Mouse (Mus musculus) cerebellum, postnatal 4 days (tissue): ENCODE measurements around the gene Reps1.

Source experiments
- DNase-seq, 2 experiments: peaks; one replicate each; pipeline ENCODE4 v3.0.0; 2022; ENCODE audit warnings: low spot score in 2 of 2, mixed read lengths in 1 of 2

Reps1 gene

GRCm38 (mm10) chr10:18055696-18056390 lies at the start of gene Reps1:
TSS of gene Reps1 (plus strand) at chr10:18055861.
- DNase-seq, result peak in 1 of 2 experiments; percentile 44

DNA sequence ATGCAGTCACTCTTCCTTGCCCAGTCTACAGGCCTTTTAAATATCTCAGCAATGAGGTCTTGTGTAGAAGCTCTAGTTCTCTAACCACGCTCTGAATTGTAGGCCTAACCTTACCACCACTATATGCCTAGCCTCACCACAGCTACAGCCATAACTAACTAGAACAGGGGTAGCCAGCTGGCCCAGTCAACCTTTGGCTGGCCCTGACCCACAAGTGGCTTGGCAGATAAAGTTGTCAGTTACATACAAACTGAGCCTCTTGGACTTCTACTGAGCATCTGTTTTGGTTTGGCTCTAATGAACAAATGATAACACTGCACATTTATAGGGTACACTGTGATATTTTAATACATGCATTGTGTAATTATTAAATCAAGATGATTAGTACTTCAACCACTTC lies 48.9 kb upstream of the Reps1 start:
- no peak for DNase-seq

DNA sequence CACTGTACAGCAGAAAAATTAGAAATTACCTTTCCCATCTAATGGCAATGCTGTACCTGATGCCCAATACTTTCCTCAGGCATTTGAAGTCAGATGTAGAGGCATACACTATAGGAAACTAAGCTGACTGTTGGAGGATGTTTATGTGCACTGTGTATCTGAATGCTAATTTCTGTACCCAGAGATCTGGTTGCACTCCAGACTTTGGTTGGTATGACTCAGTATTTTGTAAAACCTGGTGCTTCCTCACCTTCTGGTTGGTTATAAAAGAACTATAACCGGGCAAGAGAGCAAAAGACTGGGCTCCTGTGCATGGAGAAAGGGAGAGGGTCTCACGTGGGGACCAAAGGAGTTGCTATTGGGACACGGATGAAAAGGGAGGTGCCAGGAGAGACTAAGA lies 48.4 kb upstream of the Reps1 start:
- no peak for DNase-seq

GRCm38 (mm10) chr10:18008118-18008517 lies 47.5 kb upstream of the Reps1 start:
- no peak for DNase-seq

DNA sequence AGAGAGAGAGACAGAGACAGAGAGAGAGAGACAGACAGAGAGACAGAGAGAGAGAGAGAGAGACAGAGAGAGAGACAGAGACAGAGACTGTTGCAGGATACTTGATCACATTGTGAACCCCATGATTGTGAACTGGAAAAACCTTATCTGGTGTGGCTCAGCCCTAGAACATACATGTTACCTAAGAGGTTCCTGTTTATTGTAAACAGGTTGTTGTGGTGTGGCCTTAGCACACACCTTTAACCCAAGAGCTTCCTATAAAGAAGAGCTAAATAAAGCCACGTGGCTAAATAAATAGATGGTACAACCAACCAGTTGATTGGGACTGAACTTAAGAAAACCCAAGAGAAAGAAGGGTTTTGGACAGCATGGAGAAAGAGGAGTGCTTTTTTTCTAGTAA lies 45.9 kb upstream of the Reps1 start:
- no peak for DNase-seq

DNA sequence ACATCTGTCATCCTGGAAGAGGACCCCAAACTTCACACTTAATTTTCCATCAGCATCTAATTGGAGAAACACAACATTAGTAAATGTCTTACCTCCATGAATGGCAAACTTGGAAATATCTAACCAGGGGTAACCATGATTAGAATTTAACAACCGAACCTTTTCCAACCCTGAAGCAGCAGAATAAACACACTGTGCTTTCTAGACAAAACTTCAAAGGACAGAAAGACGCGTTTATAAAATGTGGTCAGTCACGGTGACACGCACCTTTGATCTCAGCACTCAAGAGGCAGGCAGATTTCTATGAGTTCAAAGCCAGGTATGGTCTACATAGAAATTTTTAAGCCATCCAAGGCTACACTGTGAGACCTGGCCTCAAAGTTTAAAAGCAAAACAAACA lies 43.9 kb upstream of the Reps1 start:
- no peak for DNase-seq

GRCm38 (mm10) chr10:18020443-18020842 lies 35.2 kb upstream of the Reps1 start:
- DNase-seq, result no peak

- no peak for DNase-seq
Observed at GRCm38 (mm10) chr10:18020846-18021245, 34.8 kb upstream of the Reps1 start.

DNA sequence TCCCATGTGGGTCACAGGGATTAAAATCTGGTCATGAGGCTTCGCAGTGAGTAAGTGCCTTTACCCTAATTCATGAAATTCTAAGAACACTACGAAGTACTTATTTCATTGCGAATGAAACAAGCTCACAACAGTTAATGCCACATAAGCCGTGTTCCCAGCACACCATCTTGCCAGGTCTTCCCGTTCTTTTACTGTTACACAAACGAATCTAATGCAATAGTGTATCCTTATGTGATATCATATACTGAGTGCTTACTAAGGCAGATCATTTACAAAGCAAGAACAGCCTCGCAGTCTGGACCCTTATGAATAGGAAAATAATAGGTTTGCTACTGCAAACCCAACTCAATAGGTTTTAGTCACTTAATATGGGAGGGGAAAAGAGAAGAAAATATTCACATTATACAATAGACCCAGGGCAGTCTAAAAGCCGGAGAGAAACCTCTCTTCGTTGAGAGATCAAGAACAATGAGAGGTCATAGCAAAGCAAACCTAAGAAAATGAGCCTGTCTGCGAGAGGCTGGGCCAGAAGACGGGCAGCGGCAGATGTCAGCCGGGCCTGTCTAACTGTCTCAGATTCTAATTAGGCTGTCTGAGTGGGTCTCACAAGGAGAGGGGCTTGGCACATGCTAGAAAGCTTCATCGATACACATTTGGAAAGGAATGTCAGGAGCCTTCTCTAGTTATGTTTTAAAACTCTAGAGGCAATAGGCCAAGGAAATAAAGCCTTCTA lies 33.9 kb upstream of the Reps1 start:
- DNase-seq, result no peak

DNA sequence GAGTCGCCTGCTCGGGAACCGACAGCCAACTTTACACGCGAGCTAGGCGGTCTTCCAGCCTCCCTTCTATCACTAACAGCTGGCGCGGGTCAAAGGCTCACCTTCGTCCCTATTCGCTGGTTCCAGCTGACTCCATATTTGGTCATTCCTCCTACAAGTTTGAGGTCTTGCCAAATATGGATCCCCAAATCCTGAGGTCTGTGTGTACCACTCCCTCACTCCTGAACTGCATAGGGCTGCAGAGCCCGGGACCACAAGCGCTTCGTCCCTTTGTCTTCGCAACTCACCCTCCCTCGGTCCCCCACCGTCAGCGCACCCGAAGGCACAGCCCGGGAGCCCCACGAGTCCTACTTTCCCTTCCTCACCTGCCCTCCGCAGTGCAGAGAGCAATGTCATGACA lies 33.3 kb upstream of the Reps1 start:
- DNase-seq, result peak; percentile 22 to 49

DNA sequence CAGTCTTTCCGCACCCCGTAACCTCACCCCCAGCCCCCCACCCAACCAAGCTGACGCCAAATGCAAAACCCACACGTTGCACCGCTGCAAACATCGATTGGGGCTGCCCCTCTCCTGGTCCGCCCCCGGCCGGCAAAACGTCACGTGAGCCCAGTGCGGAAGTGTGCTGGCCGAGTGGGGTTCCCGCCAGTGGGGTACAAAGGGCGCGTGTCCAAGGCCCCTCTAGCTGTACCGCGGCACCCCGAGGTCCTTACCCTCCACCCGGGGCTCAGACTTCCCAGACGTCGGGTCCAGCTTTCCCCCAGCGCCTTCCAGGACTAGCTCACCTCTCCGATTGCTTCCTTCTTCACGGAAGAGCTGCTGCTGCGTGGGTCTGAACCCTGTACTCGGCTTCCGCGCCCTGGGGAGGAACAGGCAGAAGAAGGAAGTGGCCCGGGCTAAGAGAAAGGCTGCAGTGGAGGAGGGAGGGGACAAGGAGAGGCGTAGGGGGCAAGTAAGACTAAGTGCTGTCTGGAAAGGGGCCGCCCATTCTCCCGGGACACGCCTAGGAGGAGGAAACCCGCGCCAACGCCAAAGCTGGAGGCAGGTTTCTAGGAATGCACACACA lies 32.8 kb upstream of the Reps1 start, which contains the start of gene Abracl:
Gene Abracl, minus strand, starts transcription at position 548 of the 607 bp plus-strand sequence.
- peak; percentile 45 to 62 for DNase-seq

- DNase-seq, result no peak
Observed at GRCm38 (mm10) chr10:18034408-18034807, 21.3 kb upstream of the Reps1 start.

DNA sequence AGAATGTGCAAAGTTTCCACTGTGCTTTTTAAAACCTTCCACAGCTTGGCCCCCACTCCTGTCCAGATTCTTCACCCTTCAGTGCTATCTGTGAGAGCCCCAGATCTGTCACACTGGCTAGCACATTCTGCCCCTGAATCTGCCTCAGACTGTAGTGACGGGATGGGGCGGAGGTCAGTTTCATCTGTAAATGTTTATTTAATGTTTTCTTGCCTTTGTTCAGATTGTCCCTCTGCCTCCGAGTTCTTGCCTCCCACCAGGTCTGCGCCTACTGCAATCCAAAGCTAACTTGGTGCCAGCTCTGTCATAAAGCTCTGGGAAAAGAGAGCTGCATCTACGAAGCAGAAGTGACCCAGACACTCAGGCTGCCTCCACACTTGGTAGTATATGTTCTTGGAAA lies 18.8 kb upstream of the Reps1 start:
- no peak for DNase-seq

DNA sequence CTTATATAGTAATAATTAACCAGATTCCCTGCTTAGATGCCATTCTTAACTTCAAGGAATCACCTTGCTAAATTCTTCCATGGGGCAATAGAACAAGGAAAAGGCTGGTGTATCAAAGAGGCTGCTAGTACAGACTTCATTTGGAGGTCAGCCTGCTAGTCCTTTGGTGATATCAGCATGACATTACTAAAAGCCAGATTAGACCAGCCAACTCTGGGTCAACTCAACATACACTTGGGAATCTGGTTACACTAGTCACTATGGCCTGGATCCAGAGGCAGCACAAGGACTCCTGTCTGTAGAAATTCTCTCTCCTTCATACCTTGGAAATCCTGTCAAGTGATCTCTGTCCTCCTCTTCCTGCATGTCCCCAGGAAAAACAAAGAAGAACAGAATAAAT lies 9.3 kb upstream of the Reps1 start:
- no peak for DNase-seq

DNA sequence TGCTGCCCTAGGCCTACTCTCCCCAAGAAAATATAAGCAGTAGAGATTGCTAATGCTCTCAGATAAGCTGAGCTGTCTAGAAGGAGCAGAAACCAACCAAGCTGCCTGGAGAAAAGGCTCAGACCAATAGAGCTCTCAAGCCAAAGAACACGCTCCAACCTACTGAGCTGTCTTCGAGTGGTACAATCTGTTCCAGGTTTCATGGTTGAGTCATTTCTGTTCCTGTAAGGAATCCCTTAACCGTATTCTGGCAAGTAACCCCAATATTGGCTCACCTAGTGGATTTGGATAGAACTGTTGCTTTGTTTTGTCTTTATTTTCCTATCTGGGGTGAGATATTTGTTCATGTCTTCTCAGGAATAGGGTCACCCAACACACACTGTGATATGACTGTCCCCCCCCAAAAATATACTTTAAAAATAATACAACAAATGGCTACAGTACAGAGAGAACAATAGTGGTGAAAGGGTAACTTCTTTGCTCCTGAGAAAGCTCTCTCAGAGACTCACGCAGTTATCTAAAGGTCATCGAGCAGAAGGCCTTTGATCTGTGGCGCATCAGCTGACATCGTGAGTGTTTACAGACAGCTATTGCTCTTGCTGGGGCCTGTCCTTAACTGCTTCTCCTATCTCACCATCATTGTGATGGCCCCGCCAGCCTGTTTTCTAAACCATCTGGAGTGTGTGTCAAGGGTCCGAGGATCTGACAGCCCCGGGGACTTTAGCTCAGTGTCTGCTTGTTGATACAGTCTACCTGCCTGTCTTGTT lies 8.1 kb upstream of the Reps1 start:
- DNase-seq, result no peak

GRCm38 (mm10) chr10:18055009-18055695 lies 509 bp upstream of the Reps1 start:
- DNase-seq, result peak; percentile 58 to 86

DNA sequence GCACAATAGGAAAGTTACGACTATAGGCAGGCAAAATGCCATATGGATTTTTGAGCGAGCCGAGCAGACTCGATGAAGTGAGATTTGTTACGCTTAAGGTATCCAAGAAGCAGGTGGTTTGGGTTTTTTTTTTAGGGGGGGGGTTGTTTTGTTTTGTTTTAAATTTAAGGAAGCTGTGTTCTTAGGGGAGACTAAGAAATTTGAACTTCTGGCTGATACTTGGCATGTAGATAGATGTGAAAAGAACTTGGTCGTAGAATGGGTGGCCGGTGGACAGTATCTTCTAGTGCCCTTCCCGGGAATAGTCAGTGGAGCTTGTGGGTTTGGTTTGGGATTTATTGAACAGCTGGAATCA lies 707 bp downstream of the Reps1 start:
- DNase-seq, result no peak

- no peak for DNase-seq
Observed at GRCm38 (mm10) chr10:18058681-18059338, 3.1 kb downstream of the Reps1 start.

GRCm38 (mm10) chr10:18059807-18060206 lies 4.1 kb downstream of the Reps1 start:
- DNase-seq, result no peak

DNA sequence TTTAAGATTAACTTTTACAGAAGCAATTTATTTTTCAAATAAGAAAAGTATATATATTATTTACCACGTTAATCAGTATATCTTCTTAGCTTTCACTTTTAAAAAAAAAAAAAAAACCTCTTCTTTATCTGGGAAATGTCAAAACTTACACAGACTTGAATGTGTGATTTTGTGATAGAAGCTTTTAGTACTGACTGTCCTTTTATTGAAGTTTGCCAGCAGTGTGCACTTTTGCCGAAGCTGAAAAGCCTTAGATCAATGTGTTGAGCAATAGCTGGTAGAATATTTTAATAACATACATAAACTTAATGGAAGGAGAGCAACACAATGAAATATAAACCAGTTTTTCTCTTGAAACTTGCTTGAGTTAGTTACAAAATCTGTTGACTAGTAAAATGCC lies 5.1 kb downstream of the Reps1 start:
- no peak for DNase-seq

GRCm38 (mm10) chr10:18061533-18061932 lies 5.9 kb downstream of the Reps1 start:
- DNase-seq, result no peak
